Comparison of ENCODE assay signal across 21 mouse cellular contexts in the genomic region with DNA sequence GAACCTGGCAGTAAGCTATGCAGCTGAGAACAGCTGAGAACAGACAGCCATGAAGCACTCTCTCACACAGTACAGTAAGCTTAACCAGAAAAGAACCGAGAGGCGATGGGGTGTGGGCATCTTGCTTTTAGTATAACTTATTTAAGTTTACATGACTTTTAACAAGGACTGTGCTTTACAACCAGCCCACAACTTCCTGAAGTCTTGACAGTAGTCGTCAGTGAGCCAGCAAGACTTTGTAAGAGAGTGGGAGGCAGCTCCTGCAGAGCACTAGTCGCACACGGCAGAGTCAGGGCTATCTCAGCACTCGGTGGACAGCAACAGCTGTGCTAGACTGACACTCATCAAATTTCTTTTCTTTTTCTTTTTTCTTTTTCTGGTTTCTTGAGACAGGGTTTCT. TPM values are rescaled to one million over a fixed set of nuclear protein-coding genes. Genes with fewer than 3 reads are reported as not detected.
DNase-seq lines count a peak whose midpoint lies in the region; ATAC-seq lines count a peak whose summit lies in the region.
"Had no signal": no experiment of that assay in that cellular context is flagged by ENCODE, and none has a peak within 500 bp of the region (broad histone marks: within the 10 kb centered on the region; RNA-seq: fewer than 3 reads in every experiment).

No protein-coding gene starts in this region.

- peak; percentile 91 for ATAC-seq in frontal cortex, adult (ENCODE audit: low TSS enrichment)
- ATAC-seq in hematopoietic stem cell, adult 5-6 weeks (replicated peaks in 1 of 2; ENCODE audit: insufficient read depth in 1 of 2, low FRiP score in 2 of 2, low TSS enrichment in 1 of 2, low read depth in 1 of 2, poor library complexity in 2 of 2, severe bottlenecking in 2 of 2), result peak; percentile 42 to 46; a peak in 2 of 4 replicates
- no peak for ATAC-seq in kidney, embryonic 16.5 days (ENCODE audit: low FRiP score, low TSS enrichment)
- ATAC-seq: forebrain, embryonic 13.5 days; forebrain, postnatal 0 days; intestine, postnatal 0 days had no signal

- DNase-seq in frontal cortex, postnatal 10 days (ENCODE audit: low spot score in 2 of 2), result no peak
- DNase-seq in right cerebral cortex, adult 2 months (ENCODE audit: low spot score in 2 of 2), result peak; percentile 27 to 30
- no peak for DNase-seq in right cerebral cortex, postnatal 10 days (ENCODE audit: low spot score in 2 of 2)
- DNase-seq in telencephalon, adult 2 months (ENCODE audit: low read depth, low spot score), result peak; percentile 22
- no peak for DNase-seq in adrenal gland, postnatal 4 days (ENCODE audit: low spot score in 2 of 2)
- DNase-seq: adrenal gland, adult 8-10 months; adrenal gland, postnatal 36 days; B cell, adult 2 months; cerebellum, adult 11-12 months; cerebellum, adult 9-10 months; cerebellum, postnatal 36 days; forebrain, postnatal 0 days; gastrocnemius, postnatal 25 days had no signal

- H3K9me3 ChIP-seq in kidney, embryonic 16.5 days (ENCODE audit: low read length), result no peaks in the 10 kb centered on the region
- H3K9me3 ChIP-seq: embryonic facial prominence, embryonic 10.5 days; forebrain, embryonic 13.5 days; heart, embryonic 12.5 days; hindbrain, embryonic 12.5 days had no signal

- no peak overlapping the region for H3K27ac ChIP-seq in kidney, embryonic 16.5 days (ENCODE audit: low read length)
- H3K27ac ChIP-seq: embryonic facial prominence, embryonic 10.5 days; forebrain, embryonic 13.5 days; hindbrain, embryonic 12.5 days had no signal

- no peaks in the 10 kb centered on the region for H3K27me3 ChIP-seq in kidney, embryonic 16.5 days (ENCODE audit: insufficient read depth, low read length)
- H3K27me3 ChIP-seq: forebrain, embryonic 13.5 days; heart, embryonic 12.5 days; hindbrain, embryonic 12.5 days had no signal

- H3K4me1 ChIP-seq in kidney, embryonic 16.5 days (ENCODE audit: insufficient read depth, low read length), result no peaks in the 10 kb centered on the region
- H3K4me1 ChIP-seq: embryonic facial prominence, embryonic 10.5 days; heart, embryonic 12.5 days; hindbrain, embryonic 12.5 days had no signal

- H3K9ac ChIP-seq in kidney, embryonic 16.5 days (replicated peaks; ENCODE audit: low read length), result no peak overlapping the region
- H3K9ac ChIP-seq: forebrain, embryonic 13.5 days; forebrain, postnatal 0 days; heart, embryonic 12.5 days; hindbrain, embryonic 12.5 days had no signal

- no peak overlapping the region for H3K4me2 ChIP-seq in kidney, embryonic 16.5 days (replicated peaks; ENCODE audit: low read depth, low read length)
- H3K4me2 ChIP-seq: forebrain, embryonic 13.5 days; heart, embryonic 12.5 days; hindbrain, embryonic 12.5 days had no signal

- WGBS in kidney, embryonic 16.5 days, result 73% methylated on average over 6 of the region's 6 CpGs

- no peak overlapping the region for H3K4me3 ChIP-seq in kidney, embryonic 16.5 days (ENCODE audit: low read length)
- H3K4me3 ChIP-seq: embryonic facial prominence, embryonic 10.5 days; forebrain, embryonic 13.5 days; heart, embryonic 12.5 days; hindbrain, embryonic 12.5 days had no signal

- no peaks in the 10 kb centered on the region for H3K36me3 ChIP-seq in kidney, embryonic 16.5 days (ENCODE audit: insufficient read depth, low read length)
- H3K36me3 ChIP-seq: embryonic facial prominence, embryonic 10.5 days; heart, embryonic 12.5 days; hindbrain, embryonic 12.5 days had no signal

RNA-seq across cellular contexts. Expression of a gene that starts 24.1 kb away (rescaled TPM):
- total RNA-seq in hematopoietic stem cell, adult 5-6 weeks (2017), result 9.1 and 12.7 TPM in 2 replicates
- 10 to 100 TPM; 11.2 to 11.9 TPM for total RNA-seq in adrenal gland, postnatal 4 days (2021)
- 15.4 and 17.7 TPM in 2 replicates for polyA plus RNA-seq in kidney, embryonic 16.5 days (2015; fragmentation: Nextera tagmentation; extraction: Ambion mirVana)

RNA-seq across cellular contexts. Expression of a gene that starts 56.0 kb away (rescaled TPM):
- total RNA-seq in hematopoietic stem cell, adult 5-6 weeks (2017), result 384 and 464 TPM in 2 replicates
- 100 to 1,000 TPM; 368 to 376 TPM for total RNA-seq in adrenal gland, postnatal 4 days (2021)
- 689 and 740 TPM in 2 replicates for polyA plus RNA-seq in kidney, embryonic 16.5 days (2015; fragmentation: Nextera tagmentation; extraction: Ambion mirVana)

RNA-seq across cellular contexts. Expression of a gene that starts 56.1 kb away (rescaled TPM):
- 38.1 and 38.8 TPM in 2 replicates for total RNA-seq in hematopoietic stem cell, adult 5-6 weeks (2017)
- total RNA-seq in adrenal gland, postnatal 4 days (2021), result 10 to 100 TPM; 21.2 to 25.5 TPM
- polyA plus RNA-seq in kidney, embryonic 16.5 days (2015; fragmentation: Nextera tagmentation; extraction: Ambion mirVana), result 28.5 and 33.0 TPM in 2 replicates

Comparison
In these comparisons a context has a peak if more than half of its experiments do, and no peak if none do; other contexts are left out.
1. DNase-seq: peak in right cerebral cortex, adult 2 months (2 of 2) and telencephalon, adult 2 months (single experiment); none in frontal cortex, postnatal 10 days (0 of 2), right cerebral cortex, postnatal 10 days (0 of 2) and adrenal gland, postnatal 4 days (0 of 2).